Mouse (Mus musculus) E14TG2a.4 (cell line): ENCODE results near the gene Col9a1.

ENCODE experiments used
- H3K27me3 ChIP-seq: 2 replicates; pipeline ENCODE4 v1.6.1; 2014; ENCODE audit warnings: low read length, control low read depth; ENCODE audit not compliant: insufficient read depth
- H3K36me3 ChIP-seq: 2 replicates; pipeline ENCODE4 v1.6.1; 2014; ENCODE audit warnings: low read length, control low read depth; ENCODE audit not compliant: insufficient read depth
- H3K4me1 ChIP-seq: replicated peaks from 2 replicates; pipeline ENCODE4 v1.6.1; 2014; ENCODE audit warnings: low read depth, low read length, control low read depth
- H3K4me3 ChIP-seq: replicated peaks from 2 replicates; pipeline ENCODE4 v1.5.1; 2014; ENCODE audit warnings: mild to moderate bottlenecking, low read length
- H3K9me3 ChIP-seq: 2 replicates; pipeline ENCODE4 v1.6.1; 2014; ENCODE audit warnings: low read length, control low read depth
- CTCF ChIP-seq: conservative IDR thresholded peaks from 2 replicates; pipeline ENCODE4 v1.5.1; 2014; ENCODE audit warnings: low read length
- NANOG ChIP-seq: IDR thresholded peaks from 2 replicates; pipeline ENCODE4 v1.6.1; 2014; ENCODE audit warnings: borderline replicate concordance, low read length, mixed read lengths
- POU5F1 ChIP-seq: IDR thresholded peaks from 2 replicates; pipeline ENCODE4 v1.6.1; 2014; ENCODE audit warnings: low read length, borderline replicate concordance

Col9a1 gene

DNA sequence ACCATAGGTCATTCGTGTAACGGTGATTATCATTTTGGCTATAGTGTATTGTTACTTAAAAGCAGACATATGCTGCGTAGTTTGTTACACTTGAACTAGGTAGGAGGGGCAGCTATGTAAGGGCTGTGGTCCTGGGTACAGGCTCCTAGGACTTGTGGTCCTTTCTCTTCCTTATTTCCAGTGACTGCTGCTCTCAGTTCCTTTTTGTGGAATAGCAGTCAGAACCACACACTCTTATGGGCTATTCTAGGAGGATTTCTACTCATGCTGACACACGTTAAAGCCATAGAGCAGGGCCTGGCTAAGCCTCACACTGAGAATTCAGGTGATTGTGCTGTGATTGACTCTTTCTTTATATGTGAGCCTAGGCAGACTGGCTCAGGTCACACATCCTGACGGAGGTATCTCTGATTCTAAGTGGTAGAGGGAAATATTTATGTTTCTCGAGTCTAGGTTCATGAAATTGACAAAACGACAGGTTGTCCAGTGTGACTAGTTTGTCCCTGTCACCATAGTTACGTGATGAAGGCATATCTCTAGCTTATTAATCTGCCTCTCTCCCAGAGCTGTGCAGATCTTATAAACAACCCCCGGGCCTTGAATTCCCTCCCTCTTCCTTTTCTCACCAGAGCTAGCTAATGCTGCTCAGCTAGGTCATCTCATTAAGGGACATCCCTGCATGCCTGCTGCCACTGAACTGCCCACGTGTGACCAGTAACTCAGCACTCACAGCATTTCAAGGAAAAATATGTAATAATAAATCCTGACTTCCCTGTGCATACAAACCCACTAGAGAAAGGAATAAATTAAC, 71.1 kb downstream of the Col9a1 start:
- Histone ChIP-seq H3K4me3 (no peak overlapping the region), H3K4me1 (peaks cover 9% of the 10 kb centered on the region; the same call in 1 of the 2 replicates), H3K27me3 (no peaks in the 10 kb centered on the region), H3K36me3 (no peaks in the 10 kb centered on the region), H3K9me3 (peaks cover 7% of the 10 kb centered on the region; the same call in 1 of the 2 replicates)
- TF ChIP-seq POU5F1 (no peak), CTCF (no peak)

DNA sequence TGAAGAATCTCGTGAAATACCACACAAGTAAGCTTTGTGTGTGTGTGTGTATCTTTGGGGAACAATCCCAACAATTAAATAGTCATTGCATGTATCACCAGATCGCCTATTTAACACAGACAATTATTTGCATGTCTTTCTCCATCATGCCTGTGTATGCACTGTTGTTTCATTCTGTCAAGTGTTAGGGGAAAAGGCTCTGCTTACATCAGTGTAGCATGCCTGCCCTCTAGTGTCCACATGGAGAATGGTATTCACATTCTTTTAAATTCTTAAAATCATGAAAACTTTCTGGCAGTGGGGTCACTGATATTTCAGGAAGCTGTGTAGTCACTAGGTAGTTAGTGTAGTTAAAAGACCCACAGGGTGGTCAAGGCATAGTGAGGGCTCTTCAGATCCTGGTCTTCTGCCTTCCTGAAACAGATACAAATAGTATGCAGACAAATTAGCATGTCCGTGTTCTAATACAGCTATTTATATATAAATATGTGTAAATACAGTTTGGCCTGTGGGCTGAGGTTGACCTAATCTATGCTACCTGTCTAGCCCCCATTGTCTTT, 71.8 kb downstream of the Col9a1 start:
- 0 out of 2 replicates have a peak, but pooled peaks cover 4% of the 10 kb centered on the region for H3K9me3 ChIP-seq
- no peaks in the 10 kb centered on the region for H3K27me3 ChIP-seq
- no peaks in the 10 kb centered on the region for H3K36me3 ChIP-seq
- peaks cover 9% of the 10 kb centered on the region; the same call in 1 of the 2 replicates for H3K4me1 ChIP-seq
- H3K4me3 ChIP-seq, result no peak overlapping the region
- TF ChIP-seq POU5F1, result no peak
- TF ChIP-seq CTCF, result peak; percentile 59
- TF ChIP-seq NANOG, result no peak

DNA sequence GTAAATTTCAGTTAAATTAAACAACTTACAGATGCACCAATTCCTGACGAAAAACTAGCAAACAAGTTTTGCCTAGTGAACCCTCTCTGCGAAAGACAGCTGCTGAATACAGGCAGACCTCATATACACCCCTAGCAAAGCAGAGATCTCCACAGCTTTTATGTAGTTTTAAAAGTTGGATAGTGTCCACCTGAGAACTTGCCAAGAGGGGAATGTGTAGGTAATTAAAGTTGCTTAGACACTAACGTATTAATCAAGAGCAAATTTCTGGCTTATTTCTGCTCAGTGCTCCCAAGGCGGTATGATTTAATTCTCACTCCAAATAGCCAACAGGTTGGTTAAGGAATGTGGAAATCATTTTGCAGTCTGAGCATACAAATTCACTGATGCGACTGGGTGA, 80.6 kb downstream of the Col9a1 start:
- TF ChIP-seq CTCF, result no peak
- no peak for TF ChIP-seq NANOG
- TF ChIP-seq POU5F1, result no peak
- Histone ChIP-seq H3K27me3 (peaks cover 1% of the 10 kb centered on the region; the same call in 1 of the 2 replicates), H3K4me3 (no peak overlapping the region), H3K36me3 (no peaks in the 10 kb centered on the region), H3K4me1 (no peaks in the 10 kb centered on the region), H3K9me3 (no peaks in the 10 kb centered on the region)

DNA sequence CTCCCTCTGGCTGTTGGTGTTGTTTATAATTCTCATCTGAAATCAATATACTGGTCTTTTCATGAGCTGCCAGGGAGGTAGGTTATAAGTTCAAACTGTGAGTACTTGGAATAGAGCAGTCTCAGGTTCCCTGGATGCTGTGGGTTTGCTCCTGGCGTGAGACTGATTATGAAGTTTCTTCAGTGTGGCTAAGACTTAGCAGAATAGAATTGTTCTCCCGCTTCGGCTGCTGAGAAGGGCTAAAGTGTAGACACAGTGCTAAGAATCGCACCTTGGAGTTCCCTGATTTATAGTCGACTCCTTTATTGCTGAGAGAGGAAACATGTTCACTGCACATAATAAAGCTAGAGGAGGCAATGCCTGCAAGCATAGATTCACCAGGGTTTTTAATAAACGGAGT, 82.0 kb downstream of the Col9a1 start:
- TF ChIP-seq POU5F1 (no peak), CTCF (no peak), NANOG (no peak)
- Histone ChIP-seq H3K9me3 (no peaks in the 10 kb centered on the region), H3K36me3 (no peaks in the 10 kb centered on the region), H3K27me3 (peaks cover 12% of the 10 kb centered on the region), H3K4me1 (no peaks in the 10 kb centered on the region), H3K4me3 (no peak overlapping the region)

DNA sequence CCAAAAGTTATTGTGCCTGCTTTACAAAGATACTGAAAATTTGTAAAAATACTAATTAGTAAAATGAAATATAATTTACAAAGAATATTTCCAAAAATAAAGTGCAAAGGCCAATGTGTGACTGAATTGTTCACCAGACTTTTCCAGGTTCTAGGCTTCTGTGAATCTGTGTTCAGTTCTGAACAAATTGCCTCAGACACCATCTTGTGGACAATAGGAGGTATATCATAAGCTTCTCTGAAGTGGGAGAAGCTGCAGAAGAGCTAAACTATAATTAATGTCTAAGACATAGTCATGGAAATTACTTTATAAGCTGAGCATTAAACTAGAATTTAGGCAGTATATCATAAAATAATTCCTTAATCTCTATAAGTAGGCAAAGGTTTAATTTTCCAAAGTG, 83.8 kb downstream of the Col9a1 start:
- peaks cover 13% of the 10 kb centered on the region for H3K27me3 ChIP-seq
- no peak for TF ChIP-seq POU5F1
- H3K4me1 ChIP-seq, result no peaks in the 10 kb centered on the region
- no peak overlapping the region for H3K4me3 ChIP-seq
- no peaks in the 10 kb centered on the region for H3K9me3 ChIP-seq
- H3K36me3 ChIP-seq, result no peaks in the 10 kb centered on the region

DNA sequence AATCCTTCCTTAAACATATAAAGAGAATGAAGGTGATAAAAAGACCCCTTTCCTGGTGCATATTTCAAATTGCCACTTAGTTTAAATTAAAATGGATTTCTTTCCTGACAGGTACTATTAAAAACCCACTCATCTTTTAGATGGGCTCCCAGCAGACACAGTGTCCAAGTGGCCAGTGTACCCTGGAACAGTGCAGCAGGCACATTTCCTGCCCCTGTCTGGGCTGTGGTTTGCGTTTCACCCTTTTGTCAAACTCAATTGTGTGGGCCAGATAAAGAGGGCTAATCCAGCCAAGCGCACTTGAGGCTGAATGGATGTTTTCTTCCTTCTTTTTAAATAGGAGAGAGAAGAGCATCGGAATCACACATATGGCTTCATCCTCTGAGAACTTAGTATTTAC, 89.6 kb downstream of the Col9a1 start:
- no peak overlapping the region for H3K4me3 ChIP-seq
- no peaks in the 10 kb centered on the region for H3K9me3 ChIP-seq
- H3K27me3 ChIP-seq, result peaks cover 13% of the 10 kb centered on the region
- H3K36me3 ChIP-seq, result no peaks in the 10 kb centered on the region
- no peaks in the 10 kb centered on the region for H3K4me1 ChIP-seq
- no peak for TF ChIP-seq NANOG
- no peak for TF ChIP-seq POU5F1
- no peak for TF ChIP-seq CTCF

DNA sequence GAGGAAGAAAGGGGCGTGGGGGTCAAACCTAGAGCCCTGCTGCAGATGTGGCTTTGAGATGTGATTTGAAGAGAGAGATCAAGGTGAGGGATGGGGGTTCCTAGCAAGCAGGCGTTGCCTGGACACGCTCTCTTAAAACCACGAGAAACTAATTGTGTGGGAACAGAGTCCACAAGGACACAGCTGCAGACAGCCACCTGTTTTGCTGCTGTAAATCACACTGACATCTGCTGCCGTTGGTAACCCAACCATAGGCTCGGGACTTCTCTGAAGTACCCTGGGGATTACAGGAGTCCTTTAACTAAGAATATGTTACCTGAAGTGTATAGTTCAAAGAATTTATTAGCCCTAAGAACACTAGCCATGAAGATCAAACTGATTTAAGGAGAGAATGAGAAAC, 109.0 kb downstream of the Col9a1 start:
- H3K9me3 ChIP-seq, result peaks cover 11% of the 10 kb centered on the region
- no peaks in the 10 kb centered on the region for H3K36me3 ChIP-seq
- no peak overlapping the region for H3K4me3 ChIP-seq
- no peaks in the 10 kb centered on the region for H3K4me1 ChIP-seq
- 0 out of 2 replicates have a peak, but pooled peaks cover 4% of the 10 kb centered on the region for H3K27me3 ChIP-seq
- TF ChIP-seq POU5F1 (no peak), CTCF (no peak), NANOG (no peak)

DNA sequence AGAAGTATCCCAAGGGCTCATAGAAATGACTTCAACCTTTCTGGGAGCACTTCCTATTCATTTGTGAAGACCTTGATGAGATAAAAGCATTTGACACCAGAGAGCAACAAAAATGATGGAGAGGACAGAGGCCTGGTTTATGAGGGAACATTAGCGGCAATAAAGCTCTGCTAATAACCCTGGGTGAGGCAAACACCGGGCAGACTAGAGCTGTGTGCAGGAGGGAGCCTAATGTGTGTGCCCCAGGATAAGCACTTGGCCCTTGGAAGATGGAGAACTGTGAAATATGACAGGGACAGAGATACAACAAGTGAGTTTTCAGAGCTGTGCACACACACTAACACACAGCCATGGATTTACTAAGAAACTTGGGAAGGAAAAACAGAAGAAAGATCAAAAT, 115.1 kb downstream of the Col9a1 start:
- TF ChIP-seq NANOG (no peak), CTCF (no peak), POU5F1 (no peak)
- Histone ChIP-seq H3K9me3 (peaks cover 2% of the 10 kb centered on the region; the same call in 1 of the 2 replicates), H3K27me3 (0 out of 2 replicates have a peak, but pooled peaks cover 4% of the 10 kb centered on the region), H3K36me3 (no peaks in the 10 kb centered on the region), H3K4me3 (no peak overlapping the region), H3K4me1 (no peaks in the 10 kb centered on the region)
